Mouse (Mus musculus): ENCODE measurements around the gene Olfr698.
"Not testable (repeated sequence)": the region's sequence is repeated elsewhere in the genome, so short reads cannot be mapped to it uniquely, and the experiment has no call there.

Gene Olfr698

DNA sequence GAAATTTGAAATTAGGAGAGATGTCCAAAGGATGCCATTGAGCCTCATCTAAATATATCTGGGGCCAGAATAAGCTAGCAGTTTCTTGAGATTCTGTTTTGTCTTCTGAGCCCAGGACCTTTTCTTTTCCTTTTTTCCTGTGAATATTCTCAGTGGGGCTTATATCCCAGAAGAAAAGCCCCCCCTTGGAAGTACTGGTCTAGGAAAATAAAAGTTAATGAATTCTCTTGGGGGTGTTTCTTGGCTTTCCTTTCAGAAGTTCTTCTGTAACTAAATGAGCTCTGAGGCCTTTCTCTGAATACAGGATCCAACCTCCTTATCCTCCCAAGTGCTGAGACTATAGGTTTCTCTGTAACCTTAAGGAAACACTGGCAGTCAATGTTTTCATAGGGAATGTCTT is at the start of gene Olfr698:
TSS of gene Olfr698 (minus strand) at position 101 of the 400 bp plus-strand sequence.
- DNase-seq, result no peak

DNA sequence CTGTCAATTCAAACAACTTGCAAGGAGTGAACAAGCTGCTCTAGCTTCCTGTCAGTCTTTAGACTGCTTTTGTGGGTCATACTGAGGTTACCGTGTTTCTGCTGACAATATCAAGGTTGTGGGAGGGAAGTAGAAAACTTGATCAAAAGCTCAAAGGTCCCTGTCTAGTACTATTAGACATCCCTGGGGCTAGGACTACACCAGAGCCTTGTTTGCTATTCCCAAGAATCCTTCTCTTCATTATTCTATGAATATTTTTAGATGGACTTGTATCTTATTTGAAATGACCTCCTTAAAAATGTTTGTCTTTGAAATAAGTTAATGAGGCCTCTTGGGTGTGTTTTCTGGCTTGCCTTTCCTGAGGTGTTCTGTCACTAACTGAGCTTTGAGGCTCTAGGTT is 37.9 kb upstream of the Olfr698 start, which contains the start of gene Olfr699:
TSS of gene Olfr699 (minus strand) at position 101 of the 400 bp plus-strand sequence.
- DNase-seq, result no peak

DNA sequence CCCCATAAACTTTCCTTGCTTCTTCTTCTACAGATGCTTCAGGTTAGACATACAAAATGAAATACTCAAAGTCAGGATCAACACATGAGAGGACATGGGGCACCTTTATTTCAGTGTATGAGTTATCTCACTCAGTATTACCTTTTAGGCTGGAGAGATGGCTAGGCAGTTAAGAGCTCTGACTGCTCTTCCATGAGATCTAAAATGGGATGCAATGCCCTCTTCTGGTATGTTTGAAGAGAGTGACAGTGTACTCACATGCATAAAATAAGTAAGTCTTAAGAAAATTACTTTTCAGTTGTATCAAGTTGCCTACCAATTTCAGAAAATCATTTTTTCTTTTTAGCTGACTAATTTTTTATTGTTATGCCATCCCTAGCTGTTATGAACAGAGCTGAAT is 33.1 kb upstream of the Olfr698 start:
- no peak for DNase-seq

DNA sequence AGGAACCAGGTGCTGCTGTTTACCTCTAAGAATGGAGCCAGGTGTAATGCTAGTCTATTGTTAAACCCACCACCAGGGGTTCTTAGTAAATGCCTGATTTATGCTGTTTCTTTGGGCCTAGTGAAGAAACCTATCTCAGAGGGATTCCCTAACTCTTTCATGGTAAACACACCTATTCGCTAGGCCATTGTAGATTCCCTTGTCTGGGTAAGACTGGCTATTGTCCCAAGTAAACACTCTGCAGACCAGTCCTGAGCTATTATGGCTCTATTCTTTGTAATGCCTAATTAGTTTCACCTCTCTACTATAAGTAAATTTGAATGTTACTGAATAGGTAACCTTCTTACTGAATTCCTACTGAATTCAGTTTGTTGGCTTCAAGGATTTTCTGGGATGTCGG is 5.8 kb upstream of the Olfr698 start:
- not testable (repeated sequence) for DNase-seq

DNA sequence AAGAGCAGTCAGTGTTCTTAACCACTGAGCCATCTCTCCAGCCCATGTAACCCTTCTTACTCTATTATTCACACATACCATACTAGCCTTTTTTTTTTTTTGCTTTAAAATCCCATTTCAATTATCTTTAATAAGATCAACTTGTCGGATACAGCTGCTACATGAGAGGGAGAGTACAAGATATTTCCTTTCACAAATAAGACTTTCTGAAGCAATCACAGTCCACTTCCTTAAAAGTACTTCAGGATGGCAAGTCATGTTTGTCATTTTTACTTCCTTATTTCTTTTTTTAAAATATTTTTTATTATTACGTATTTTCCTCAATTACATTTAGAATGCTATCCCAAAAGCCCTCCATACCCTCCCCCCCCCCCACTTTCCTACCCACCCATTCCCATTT is 3.6 kb upstream of the Olfr698 start:
- DNase-seq, result no peak

DNA sequence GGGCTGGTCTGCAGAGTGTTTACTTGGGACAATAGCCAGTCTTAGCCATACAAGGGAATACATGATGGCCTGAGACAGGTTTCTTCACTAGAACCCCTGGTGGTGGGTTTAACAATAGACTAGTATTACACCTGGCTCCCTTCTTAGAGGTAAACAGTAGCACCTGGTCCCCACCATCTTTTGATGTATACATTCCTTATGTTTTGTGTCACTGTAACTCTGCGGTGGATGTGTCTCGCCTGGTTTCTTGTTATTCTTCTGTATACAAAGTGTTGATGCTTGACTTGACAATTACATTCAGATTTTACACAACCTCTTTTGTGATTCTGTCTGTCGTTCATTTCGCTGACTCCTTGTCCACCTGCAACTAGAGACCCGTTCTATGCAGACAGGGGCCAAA is 9.4 kb downstream of the Olfr698 start:
- DNase-seq, result no peak

DNA sequence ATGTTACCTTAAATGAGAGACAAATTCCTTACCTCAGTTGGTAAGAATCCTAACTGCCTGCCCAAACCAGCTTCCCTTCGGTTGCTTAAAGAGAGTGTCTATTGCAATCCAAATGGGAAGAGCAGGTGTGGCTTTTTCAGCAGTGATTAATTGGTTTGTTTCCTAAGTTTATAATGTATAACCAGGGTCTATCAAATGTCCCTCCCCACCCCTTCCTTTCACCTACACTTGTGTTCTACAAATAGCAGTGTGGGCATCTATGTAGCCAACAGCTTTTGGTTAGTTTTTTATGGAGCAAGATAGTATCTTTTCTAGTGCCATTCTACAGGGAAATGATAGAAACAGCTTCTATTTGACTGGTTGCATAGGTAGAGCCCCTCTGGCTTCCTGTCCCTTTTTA is 12.9 kb downstream of the Olfr698 start, which contains the start of gene Olfr697:
TSS of gene Olfr697 (minus strand) at position 101 of the 400 bp plus-strand sequence.
- DNase-seq, result no peak

DNA sequence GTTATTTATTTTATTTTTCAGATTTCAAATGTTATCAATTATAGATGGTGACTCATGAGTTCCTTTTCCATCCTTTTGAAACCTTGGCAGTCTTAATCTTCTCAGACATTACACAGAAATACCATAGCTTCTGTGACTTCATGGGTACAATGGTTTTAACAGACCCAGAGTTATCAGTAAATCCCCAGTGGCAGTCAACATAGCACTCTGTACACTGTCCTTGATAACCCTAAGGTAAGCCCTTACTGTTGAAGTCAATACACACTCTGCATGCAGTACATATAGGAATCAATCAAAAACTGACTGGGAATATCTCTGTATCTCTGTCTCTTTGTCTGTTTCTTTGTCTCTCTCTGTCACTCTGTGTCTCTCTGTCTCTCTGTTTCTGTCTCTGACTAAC is 18.2 kb downstream of the Olfr698 start:
- no peak for DNase-seq

DNA sequence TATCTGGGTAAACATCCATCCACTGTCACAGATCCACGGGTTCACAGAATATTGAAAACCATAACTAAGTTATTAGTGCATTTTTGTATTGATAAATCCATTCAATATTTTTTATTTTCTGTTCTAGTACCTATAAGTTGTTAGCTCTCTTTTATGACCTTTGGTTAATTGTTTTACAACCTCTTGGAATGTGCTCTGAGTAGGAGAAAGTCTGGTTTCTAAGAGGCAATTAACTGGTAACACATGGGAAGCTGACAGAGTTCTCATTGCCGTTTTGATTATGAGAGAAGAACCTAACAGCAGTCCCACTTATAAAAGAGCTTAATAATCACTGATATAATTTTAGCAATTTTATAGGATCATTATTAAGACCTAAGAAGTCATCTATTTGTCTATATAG is 21.5 kb downstream of the Olfr698 start:
- no peak for DNase-seq

DNA sequence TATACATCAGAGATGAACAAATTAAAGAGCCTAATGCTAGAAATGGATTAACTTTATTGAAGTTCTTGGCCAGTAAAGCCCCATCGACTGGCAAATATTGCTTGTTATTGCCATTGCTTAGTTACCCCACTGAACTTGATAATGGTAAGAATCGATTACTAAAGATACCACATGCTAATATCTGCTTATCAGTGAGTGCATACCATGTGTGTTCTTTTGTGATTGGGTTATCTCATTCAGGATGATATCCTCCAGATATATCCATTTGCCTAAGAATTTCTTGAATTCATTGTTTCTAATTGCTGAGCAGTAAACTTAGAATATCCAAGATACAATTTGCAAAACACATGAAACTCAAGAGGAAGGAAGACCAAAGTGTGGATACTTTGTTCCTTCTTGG is 29.5 kb downstream of the Olfr698 start:
- not testable (repeated sequence) for DNase-seq

DNA sequence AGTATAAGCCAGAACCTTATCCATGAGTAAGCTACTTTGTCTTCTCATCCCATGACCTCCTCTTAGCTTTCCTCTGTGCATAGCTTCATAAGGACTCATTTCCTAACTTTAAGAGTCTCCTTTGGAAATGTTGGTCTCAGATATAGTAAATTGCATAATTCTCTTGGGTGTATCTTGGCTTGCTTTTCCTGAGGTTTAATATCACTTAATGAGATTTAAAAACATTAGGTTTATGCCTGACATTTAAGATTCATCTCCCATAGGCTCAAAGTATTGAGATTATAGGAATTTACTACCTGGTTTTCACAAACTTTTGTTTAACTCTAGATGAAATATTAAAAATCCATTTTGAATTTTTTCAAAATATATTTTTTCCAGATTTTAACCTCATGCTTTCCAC is 38.9 kb downstream of the Olfr698 start, which contains the start of gene Olfr695:
TSS of gene Olfr695 (minus strand) at position 101 of the 400 bp plus-strand sequence.
- no peak for DNase-seq

DNA sequence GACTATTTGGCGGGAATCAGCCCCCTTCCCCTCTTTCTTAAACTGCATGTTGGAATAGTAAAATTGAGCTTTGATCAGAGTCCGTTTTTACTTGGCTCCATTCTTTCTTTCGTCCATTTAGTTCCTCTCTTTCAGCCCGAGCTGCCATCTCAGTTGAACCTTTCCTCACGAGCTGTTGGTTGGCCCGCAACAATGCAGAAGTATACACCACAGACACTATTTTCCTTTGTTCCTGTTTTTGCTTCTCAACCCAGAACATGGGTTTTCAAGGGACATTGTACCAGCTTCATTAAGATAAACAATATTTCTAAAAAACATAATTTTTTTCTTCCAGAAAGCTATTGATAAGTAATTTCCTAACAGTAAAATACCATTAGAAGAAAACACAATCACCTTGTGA is 43.7 kb downstream of the Olfr698 start:
- peak in 1 of 2 experiments; percentile 7 for DNase-seq

DNA sequence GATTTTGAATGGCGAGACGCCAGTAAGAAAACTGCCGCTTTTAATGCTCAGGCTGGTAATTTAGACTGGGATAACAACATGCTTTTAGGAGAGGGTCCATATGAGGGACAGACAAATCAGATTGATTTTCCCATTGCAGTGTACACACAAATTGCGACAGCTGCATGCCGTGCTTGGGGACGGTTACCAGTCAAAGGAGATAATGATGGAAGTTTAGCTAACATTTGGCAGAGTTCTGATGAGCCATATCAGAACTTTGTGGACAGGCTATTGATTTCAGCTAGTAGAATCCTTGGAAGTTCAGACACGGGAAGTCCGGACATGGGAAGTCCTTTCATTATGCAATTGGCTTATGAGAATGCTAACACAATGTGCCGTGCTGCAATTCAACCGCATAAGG is 47.5 kb downstream of the Olfr698 start:
- DNase-seq, result not testable (repeated sequence)
